Mouse (Mus musculus) kidney, postnatal 0 days (tissue): ENCODE measurements around the gene Usp35. TPM values are rescaled to one million over a fixed set of nuclear protein-coding genes. Genes with fewer than 3 reads are reported as not detected.
A peak's percentile ranks its signal among the peaks of the same experiment; 100 is the strongest.

Source experiments
- ATAC-seq: fragments of 200-750 bp; cut with Nextera tagmentation; replicated peaks from 2 replicates; pipeline ENCODE4 v1.8.0; 2017; ENCODE audit warnings: low read depth, moderate number of reproducible peaks, moderate TSS enrichment, moderate library complexity; ENCODE audit not compliant: low FRiP score
- DNase-seq: peaks from one replicate; pipeline ENCODE4 v3.0.0-alpha.2; 2016; ENCODE audit warnings: low spot score
- H3K27ac ChIP-seq: fragments of 300-500 bp; sonication (generic); 2 replicates; pipeline ENCODE4 v1.5.1; 2014; ENCODE audit warnings: mild to moderate bottlenecking
- H3K27me3 ChIP-seq: fragments of 300-500 bp; sonication (generic); 2 replicates; pipeline ENCODE4 v1.6.1; 2014; ENCODE audit warnings: low read length, mixed read lengths; ENCODE audit not compliant: insufficient read depth
- H3K36me3 ChIP-seq: fragments of 300-500 bp; sonication (generic); 2 replicates; pipeline ENCODE4 v1.6.1; 2014; ENCODE audit warnings: low read length, mixed read lengths; ENCODE audit not compliant: insufficient read depth
- H3K4me1 ChIP-seq: fragments of 300-500 bp; sonication (generic); replicated peaks from 2 replicates; pipeline ENCODE4 v1.6.1; 2014; ENCODE audit warnings: antibody characterized with exemption, low read length, mixed read lengths; ENCODE audit not compliant: insufficient read depth
- H3K4me2 ChIP-seq: fragments of 300-500 bp; sonication (generic); 2 replicates; pipeline ENCODE4 v1.6.1; 2014; ENCODE audit warnings: mild to moderate bottlenecking, low read length, moderate library complexity, mixed read lengths
- H3K4me3 ChIP-seq: fragments of 300-500 bp; sonication (generic); replicated peaks from 2 replicates; pipeline ENCODE4 v1.5.1; 2014; ENCODE audit warnings: low read depth, low read length
- H3K9ac ChIP-seq: fragments of 300-500 bp; sonication (generic); 2 replicates; pipeline ENCODE4 v1.6.1; 2014; ENCODE audit warnings: low read depth, low read length
- H3K9me3 ChIP-seq: fragments of 300-500 bp; sonication (generic); replicated peaks from 2 replicates; pipeline ENCODE4 v1.6.1; 2016; ENCODE audit warnings: low read length, inconsistent platforms, mixed read lengths
- CTCF ChIP-seq: IDR thresholded peaks from 2 replicates; pipeline ENCODE4 v1.5.1; 2016; ENCODE audit warnings: antibody characterized with exemption, low read depth, mild to moderate bottlenecking, moderate library complexity
- whole genome bisulfite sequencing: fragments of 180-500 bp; shearing (Covaris S2); extraction: QIAGEN DNeasy Blood & Tissue Kit; methylation state at CpG from one replicate; pipeline ENCODE4 v1.1.7; 2014; 5-methylcytosine and 5-hydroxymethylcytosine counted together
- polyA plus RNA-seq: library from polyadenylated mRNA; unstranded; fragments of >200 nt; fragmentation: Nextera tagmentation; extraction: Ambion mirVana; gene quantifications from 2 replicates; pipeline ENCODE4 v1.2.1, GENCODE M21; 2015

Usp35 gene
- polyA plus RNA-seq, 1 experiment from 2014 or later: 1.1 TPM

DNA sequence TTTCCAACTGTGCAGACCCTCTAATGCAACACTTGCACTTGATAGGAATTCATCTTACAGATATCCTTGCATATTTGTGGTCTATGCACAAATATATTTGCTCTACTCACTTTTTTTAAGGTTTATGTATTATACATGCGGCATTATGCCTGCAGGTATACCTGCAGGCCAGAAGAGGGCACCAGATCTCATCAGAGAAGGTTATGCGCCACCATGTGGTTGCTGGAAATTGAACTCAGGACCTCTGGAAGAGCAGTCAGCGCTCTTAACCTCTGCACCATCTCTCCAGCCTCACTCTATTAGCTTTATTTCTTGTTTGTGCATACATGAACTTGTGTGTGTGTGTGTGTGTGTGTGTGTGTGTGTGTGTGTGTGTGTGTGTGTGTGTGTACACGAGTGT, 29.6 kb upstream of the Usp35 start:
- H3K27ac ChIP-seq: no peak overlapping the region
- 42% methylated on average over 4 of the region's 4 CpGs for WGBS
- no peak overlapping the region for H3K4me3 ChIP-seq
- H3K27me3 ChIP-seq: no peaks in the 10 kb centered on the region
- ATAC-seq (no peak), DNase-seq (peak; percentile 39)
- no peaks in the 10 kb centered on the region for H3K36me3 ChIP-seq
- peak; percentile 83 for TF ChIP-seq CTCF
- H3K4me2 ChIP-seq: no peak overlapping the region
- no peaks in the 10 kb centered on the region for H3K4me1 ChIP-seq
- no peak overlapping the region for H3K9ac ChIP-seq
- H3K9me3 ChIP-seq: no peaks in the 10 kb centered on the region

DNA sequence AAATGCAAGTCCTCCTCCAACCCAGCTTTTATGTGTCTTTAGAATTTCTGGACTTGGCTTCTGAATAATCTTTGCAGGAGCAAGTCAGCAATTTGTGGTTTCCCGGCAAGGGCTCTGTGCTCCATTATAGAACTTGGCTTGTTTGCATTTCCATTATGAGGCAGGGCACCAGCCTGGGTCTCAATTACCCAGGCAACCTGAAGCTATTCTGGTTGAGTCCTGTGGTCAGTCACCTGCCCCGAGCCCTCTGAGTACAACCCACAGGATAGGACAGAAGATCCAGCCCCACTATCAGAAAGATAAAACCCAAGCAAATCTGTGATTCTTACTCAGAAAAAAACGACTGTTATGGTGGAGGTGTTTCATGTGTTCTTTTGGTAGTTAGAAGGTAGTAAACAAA, 29.1 kb upstream of the Usp35 start:
- 68% methylated on average over 3 of the region's 3 CpGs for WGBS
- H3K27me3 ChIP-seq: no peaks in the 10 kb centered on the region
- no peaks in the 10 kb centered on the region for H3K4me1 ChIP-seq
- H3K4me3 ChIP-seq: no peak overlapping the region
- no peaks in the 10 kb centered on the region for H3K9me3 ChIP-seq
- no peak overlapping the region for H3K9ac ChIP-seq
- ATAC-seq (no peak), DNase-seq (no peak)
- no peak overlapping the region for H3K27ac ChIP-seq
- no peaks in the 10 kb centered on the region for H3K36me3 ChIP-seq
- no peak overlapping the region for H3K4me2 ChIP-seq
- no peak for TF ChIP-seq CTCF

DNA sequence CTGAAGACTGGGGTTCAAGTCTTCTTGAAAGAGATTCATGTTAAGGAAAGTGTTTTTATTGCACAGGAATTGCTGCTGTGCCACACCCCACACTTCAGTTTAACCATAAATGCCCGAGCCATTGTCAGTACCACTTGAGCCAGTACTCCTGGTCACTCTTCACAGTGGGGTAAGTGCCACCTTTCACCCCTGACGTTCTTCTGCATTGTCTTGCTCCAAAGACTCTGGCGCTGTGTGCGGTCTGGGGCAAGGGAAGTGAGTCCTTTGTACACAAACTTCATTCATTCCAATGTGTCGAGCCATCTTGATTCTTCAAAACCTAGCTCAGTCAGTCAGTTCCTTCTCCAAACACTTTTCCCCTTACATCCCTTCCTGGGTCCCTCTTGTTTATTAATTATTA, 28.3 kb upstream of the Usp35 start:
- H3K27ac ChIP-seq: no peak overlapping the region
- H3K9ac ChIP-seq: no peak overlapping the region
- no peaks in the 10 kb centered on the region for H3K9me3 ChIP-seq
- H3K27me3 ChIP-seq: no peaks in the 10 kb centered on the region
- no peak overlapping the region for H3K4me2 ChIP-seq
- TF ChIP-seq CTCF: no peak
- H3K4me1 ChIP-seq: no peaks in the 10 kb centered on the region
- no peak for ATAC-seq
- WGBS: 71% methylated on average over 5 of the region's 5 CpGs
- no peak for DNase-seq
- H3K36me3 ChIP-seq: no peaks in the 10 kb centered on the region
- no peak overlapping the region for H3K4me3 ChIP-seq

DNA sequence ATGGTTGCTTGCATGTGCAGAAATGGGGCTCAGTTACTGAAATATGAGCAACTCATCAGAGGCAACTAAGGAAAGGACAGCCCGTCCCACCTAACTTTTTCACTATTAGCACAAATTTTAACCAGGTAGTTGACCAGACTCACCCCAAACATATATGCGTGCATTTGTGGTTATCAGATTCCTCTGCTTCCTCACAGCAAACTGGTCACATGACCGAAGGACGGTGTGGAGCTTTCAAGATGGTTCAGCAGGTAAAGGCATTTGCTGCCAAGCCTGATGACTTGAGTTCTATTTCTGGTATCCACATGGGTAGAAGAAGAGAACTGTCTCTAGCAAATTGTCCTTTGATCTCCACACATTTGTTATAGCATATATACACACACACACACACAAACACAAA, 26.5 kb upstream of the Usp35 start:
- WGBS: 88% methylated on average over 4 of the region's 4 CpGs
- DNase-seq (no peak), ATAC-seq (no peak)
- H3K36me3 ChIP-seq: no peaks in the 10 kb centered on the region
- H3K4me3 ChIP-seq: no peak overlapping the region
- no peaks in the 10 kb centered on the region for H3K4me1 ChIP-seq
- H3K27me3 ChIP-seq: no peaks in the 10 kb centered on the region
- no peak for TF ChIP-seq CTCF
- H3K27ac ChIP-seq: no peak overlapping the region
- H3K4me2 ChIP-seq: no peak overlapping the region
- H3K9ac ChIP-seq: no peak overlapping the region
- no peaks in the 10 kb centered on the region for H3K9me3 ChIP-seq

DNA sequence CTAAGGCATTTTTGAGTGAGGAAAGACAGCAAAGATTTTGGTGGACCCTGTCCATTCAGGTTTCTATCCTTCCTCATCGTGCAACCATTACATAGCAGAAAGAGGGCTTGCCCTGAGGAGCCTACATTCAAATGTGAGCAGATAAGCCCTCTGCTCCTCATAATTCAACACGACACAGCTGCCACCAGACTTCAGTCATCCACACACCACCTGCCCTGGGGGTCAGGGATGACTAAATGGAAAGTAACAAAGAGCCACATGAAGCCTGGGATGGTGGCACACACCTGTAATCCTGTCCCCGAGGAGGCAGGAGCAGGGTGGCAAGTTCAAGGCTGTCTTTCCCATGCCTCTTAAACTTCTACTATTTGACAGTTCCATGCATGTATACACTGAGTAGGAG, 26.0 kb upstream of the Usp35 start:
- Histone ChIP-seq H3K9me3 (no peaks in the 10 kb centered on the region), H3K4me2 (no peak overlapping the region), H3K4me1 (no peaks in the 10 kb centered on the region), H3K4me3 (no peak overlapping the region), H3K27me3 (no peaks in the 10 kb centered on the region), H3K9ac (no peak overlapping the region), H3K36me3 (no peaks in the 10 kb centered on the region), H3K27ac (no peak overlapping the region)
- DNase-seq: no peak
- TF ChIP-seq CTCF: no peak
- no peak for ATAC-seq
- WGBS: 78% methylated on average over 3 of the region's 3 CpGs

DNA sequence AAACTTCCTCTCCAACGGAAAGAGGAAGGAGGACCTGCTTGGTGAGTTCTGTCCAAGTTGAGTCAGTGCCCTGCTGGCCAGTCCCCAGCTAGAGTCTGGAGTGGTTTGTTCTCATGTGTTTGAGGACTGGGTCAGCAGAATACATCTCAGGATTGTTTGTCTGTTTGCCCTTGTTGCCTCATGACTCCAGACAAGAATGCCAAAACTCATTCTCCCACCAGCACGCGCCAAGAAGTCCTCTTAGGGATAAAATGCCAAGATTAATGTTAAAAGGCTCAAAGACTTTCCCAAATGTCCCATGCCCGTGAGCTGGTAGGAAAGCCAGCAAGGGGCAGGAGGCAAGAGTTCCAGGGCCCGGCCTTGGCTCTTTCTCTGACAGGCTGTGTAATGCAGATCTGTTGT, 25.1 kb upstream of the Usp35 start:
- Histone ChIP-seq H3K4me1 (no peaks in the 10 kb centered on the region), H3K27ac (no peak overlapping the region), H3K9ac (no peak overlapping the region), H3K36me3 (no peaks in the 10 kb centered on the region), H3K9me3 (no peaks in the 10 kb centered on the region), H3K4me2 (no peak overlapping the region), H3K27me3 (no peaks in the 10 kb centered on the region), H3K4me3 (no peak overlapping the region)
- ATAC-seq: no peak
- no peak for TF ChIP-seq CTCF
- 80% methylated on average over 5 of the region's 5 CpGs for WGBS
- no peak for DNase-seq

DNA sequence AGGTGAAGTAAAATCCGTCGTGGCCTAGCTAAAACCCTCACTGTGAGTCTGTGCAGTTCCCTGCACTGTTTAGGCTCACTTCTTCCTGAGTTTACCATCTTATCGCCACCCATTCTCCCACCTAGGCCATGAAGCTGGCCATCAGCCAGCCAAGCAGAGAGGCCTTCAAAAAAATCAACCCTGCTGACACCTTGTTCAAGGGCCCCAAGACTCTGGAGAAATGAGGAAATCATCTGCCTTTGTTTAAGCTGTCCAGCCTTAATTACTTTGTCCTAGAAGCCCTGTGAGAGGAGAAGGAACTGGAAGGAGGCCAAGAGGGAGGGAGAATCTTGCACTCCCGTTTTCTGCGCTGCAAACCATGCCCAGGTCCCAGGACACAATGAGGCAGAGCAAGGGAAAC, 24.4 kb upstream of the Usp35 start:
- Histone ChIP-seq H3K36me3 (no peaks in the 10 kb centered on the region), H3K27me3 (no peaks in the 10 kb centered on the region), H3K4me2 (no peak overlapping the region), H3K4me3 (no peak overlapping the region), H3K27ac (no peak overlapping the region), H3K9me3 (no peaks in the 10 kb centered on the region), H3K4me1 (no peaks in the 10 kb centered on the region), H3K9ac (no peak overlapping the region)
- no peak for ATAC-seq
- 68% methylated on average over 5 of the region's 5 CpGs for WGBS
- TF ChIP-seq CTCF: no peak
- DNase-seq: no peak
